Mouse (Mus musculus) limb, embryonic 12.5 days (tissue): ENCODE measurements around the gene Chml. TPM values are rescaled to one million over a fixed set of nuclear protein-coding genes. Genes with fewer than 3 reads are reported as not detected.

Experiments
- ATAC-seq: fragments of 200-750 bp; cut with Nextera tagmentation; 2 replicates; pipeline ENCODE4 v1.8.0; 2017; ENCODE audit warnings: low read depth, moderate TSS enrichment; ENCODE audit not compliant: insufficient number of reproducible peaks, insufficient read depth, low FRiP score, low TSS enrichment
- H3K27ac ChIP-seq: fragments of 300-500 bp; sonication (generic); 2 replicates; pipeline ENCODE4 v1.5.1; 2016; ENCODE audit warnings: mild to moderate bottlenecking, moderate library complexity
- H3K27me3 ChIP-seq: fragments of 300-500 bp; sonication (generic); 2 replicates; pipeline ENCODE4 v1.6.1; 2016; ENCODE audit warnings: mild to moderate bottlenecking, moderate library complexity
- H3K36me3 ChIP-seq: fragments of 300-500 bp; sonication (generic); 2 replicates; pipeline ENCODE4 v1.6.1; 2016; ENCODE audit warnings: mild to moderate bottlenecking, moderate library complexity
- H3K4me1 ChIP-seq: fragments of 300-500 bp; sonication (generic); replicated peaks from 2 replicates; pipeline ENCODE4 v1.6.1; 2016
- H3K4me2 ChIP-seq: fragments of 300-500 bp; sonication (generic); 2 replicates; pipeline ENCODE4 v1.6.1; 2016; ENCODE audit warnings: mild to moderate bottlenecking, moderate library complexity
- H3K4me3 ChIP-seq: fragments of 300-500 bp; sonication (generic); replicated peaks from 2 replicates; pipeline ENCODE4 v1.5.1; 2016; ENCODE audit warnings: mild to moderate bottlenecking
- H3K9ac ChIP-seq: fragments of 300-500 bp; sonication (generic); replicated peaks from 2 replicates; pipeline ENCODE4 v1.6.1; 2016; ENCODE audit warnings: mild to moderate bottlenecking, moderate library complexity
- H3K9me3 ChIP-seq: fragments of 300-500 bp; sonication (generic); 2 replicates; pipeline ENCODE4 v1.6.1; 2016; ENCODE audit warnings: mild to moderate bottlenecking, moderate library complexity
- WGBS: fragments of 180-500 bp; shearing (Covaris S2); methylation state at CpG from one replicate; pipeline ENCODE4 v1.1.7; 2016; 5-methylcytosine and 5-hydroxymethylcytosine counted together
- polyA plus RNA-seq: library from polyadenylated mRNA; unstranded; fragments of >200 nt; fragmentation: Nextera tagmentation; extraction: Ambion mirVana; gene quantifications from 2 replicates; pipeline ENCODE4 v1.2.1, GENCODE M21; 2016

Chml gene
- 3.4 and 3.9 TPM in 2 replicates for polyA plus RNA-seq

- H3K27ac ChIP-seq, result peak within 1 kb of the TSS; percentile 89
- peak; percentile 98 for ATAC-seq
- H3K4me2 ChIP-seq, result peak within 1 kb of the TSS; percentile 65
- peak within 1 kb of the TSS; percentile 80 for H3K9ac ChIP-seq
- no peaks in the 10 kb centered on the region for H3K27me3 ChIP-seq
- H3K36me3 ChIP-seq, result peaks cover 9% of the 10 kb centered on the region
- WGBS, result under 1% methylated on average over 70 of the region's 73 CpGs
- H3K4me3 ChIP-seq, result peak within 1 kb of the TSS; percentile 72
- peaks cover 11% of the 10 kb centered on the region; the same call in 1 of the 2 replicates for H3K4me1 ChIP-seq
- H3K9me3 ChIP-seq, result no peaks in the 10 kb centered on the region
Observed at GRCm38 (mm10) chr1:175692246-175692996, at the start of gene Chml, which contains the start of gene Opn3. Gene Chml (minus strand): TSS chr1:175692901. Gene Opn3 (minus strand): TSS chr1:175692776.

GRCm38 (mm10) chr1:175725771-175726170, 33.1 kb upstream of the Chml start:
- H3K9ac ChIP-seq, result no peak overlapping the region
- no peak for ATAC-seq
- no peak overlapping the region for H3K4me3 ChIP-seq
- H3K4me2 ChIP-seq, result no peak overlapping the region
- H3K36me3 ChIP-seq, result no peaks in the 10 kb centered on the region
- no peaks in the 10 kb centered on the region for H3K27me3 ChIP-seq
- H3K9me3 ChIP-seq, result no peaks in the 10 kb centered on the region
- H3K27ac ChIP-seq, result no peak overlapping the region
- 41% methylated on average over 7 of the region's 7 CpGs for WGBS
- H3K4me1 ChIP-seq, result no peaks in the 10 kb centered on the region

GRCm38 (mm10) chr1:175716832-175717231, 24.1 kb upstream of the Chml start:
- 89% methylated on average over 9 of the region's 9 CpGs for WGBS
- H3K27me3 ChIP-seq, result no peaks in the 10 kb centered on the region
- ATAC-seq, result no peak
- H3K9ac ChIP-seq, result no peak overlapping the region
- H3K4me2 ChIP-seq, result no peak overlapping the region
- no peaks in the 10 kb centered on the region for H3K9me3 ChIP-seq
- no peak overlapping the region for H3K4me3 ChIP-seq
- H3K36me3 ChIP-seq, result no peaks in the 10 kb centered on the region
- no peak overlapping the region for H3K27ac ChIP-seq
- no peaks in the 10 kb centered on the region for H3K4me1 ChIP-seq

GRCm38 (mm10) chr1:175712338-175712909, 19.7 kb upstream of the Chml start:
- no peaks in the 10 kb centered on the region for H3K4me1 ChIP-seq
- no peaks in the 10 kb centered on the region for H3K27me3 ChIP-seq
- no peak overlapping the region for H3K4me2 ChIP-seq
- H3K9ac ChIP-seq, result no peak overlapping the region
- H3K36me3 ChIP-seq, result no peaks in the 10 kb centered on the region
- no peak overlapping the region for H3K27ac ChIP-seq
- no peak overlapping the region for H3K4me3 ChIP-seq
- no peak for ATAC-seq
- H3K9me3 ChIP-seq, result no peaks in the 10 kb centered on the region
- 80% methylated on average over 11 of the region's 11 CpGs for WGBS

- Histone ChIP-seq H3K4me2 (no peak overlapping the region), H3K27ac (no peak overlapping the region), H3K9me3 (no peaks in the 10 kb centered on the region), H3K4me3 (no peak overlapping the region), H3K4me1 (no peaks in the 10 kb centered on the region), H3K9ac (no peak overlapping the region), H3K27me3 (no peaks in the 10 kb centered on the region), H3K36me3 (no peaks in the 10 kb centered on the region)
- no peak for ATAC-seq
Observed at GRCm38 (mm10) chr1:175708013-175708412, 15.3 kb upstream of the Chml start.

GRCm38 (mm10) chr1:175707599-175707998, 14.9 kb upstream of the Chml start:
- no peaks in the 10 kb centered on the region for H3K36me3 ChIP-seq
- WGBS, result 64% methylated on average over 5 of the region's 5 CpGs
- H3K9ac ChIP-seq, result no peak overlapping the region
- no peak overlapping the region for H3K4me3 ChIP-seq
- no peaks in the 10 kb centered on the region for H3K9me3 ChIP-seq
- H3K4me2 ChIP-seq, result no peak overlapping the region
- H3K4me1 ChIP-seq, result no peaks in the 10 kb centered on the region
- ATAC-seq, result no peak
- no peak overlapping the region for H3K27ac ChIP-seq
- no peaks in the 10 kb centered on the region for H3K27me3 ChIP-seq

- Histone ChIP-seq H3K9ac (no peak overlapping the region), H3K4me1 (no peaks in the 10 kb centered on the region), H3K27me3 (no peaks in the 10 kb centered on the region), H3K4me2 (no peak overlapping the region), H3K4me3 (no peak overlapping the region), H3K9me3 (no peaks in the 10 kb centered on the region), H3K27ac (no peak overlapping the region), H3K36me3 (no peaks in the 10 kb centered on the region)
- 70% methylated on average over 4 of the region's 4 CpGs for WGBS
- ATAC-seq, result no peak
Observed at GRCm38 (mm10) chr1:175701145-175701544, 8.4 kb upstream of the Chml start.

- H3K9ac ChIP-seq, result no peak overlapping the region
- H3K4me1 ChIP-seq, result no peaks in the 10 kb centered on the region
- WGBS, result 30% methylated on average over 4 of the region's 4 CpGs
- no peak overlapping the region for H3K4me3 ChIP-seq
- no peak overlapping the region for H3K4me2 ChIP-seq
- H3K27me3 ChIP-seq, result no peaks in the 10 kb centered on the region
- H3K9me3 ChIP-seq, result no peaks in the 10 kb centered on the region
- H3K27ac ChIP-seq, result no peak overlapping the region
- no peak for ATAC-seq
- no peaks in the 10 kb centered on the region for H3K36me3 ChIP-seq
Observed at GRCm38 (mm10) chr1:175699796-175700195, 7.1 kb upstream of the Chml start.

GRCm38 (mm10) chr1:175699375-175699774, 6.7 kb upstream of the Chml start:
- no peaks in the 10 kb centered on the region for H3K4me1 ChIP-seq
- H3K4me3 ChIP-seq, result no peak overlapping the region
- 68% methylated on average over 3 of the region's 3 CpGs for WGBS
- ATAC-seq, result no peak
- no peak overlapping the region for H3K27ac ChIP-seq
- no peaks in the 10 kb centered on the region for H3K9me3 ChIP-seq
- H3K9ac ChIP-seq, result no peak overlapping the region
- no peaks in the 10 kb centered on the region for H3K36me3 ChIP-seq
- H3K27me3 ChIP-seq, result no peaks in the 10 kb centered on the region
- no peak overlapping the region for H3K4me2 ChIP-seq

GRCm38 (mm10) chr1:175698293-175698692, 5.6 kb upstream of the Chml start, which contains the start of gene Wdr64:
Gene Wdr64 (plus strand): TSS chr1:175698593.
- Histone ChIP-seq H3K27ac (no peak within 1 kb of the TSS), H3K9me3 (no peaks in the 10 kb centered on the region), H3K36me3 (no peaks in the 10 kb centered on the region), H3K27me3 (no peaks in the 10 kb centered on the region), H3K9ac (no peak within 1 kb of the TSS), H3K4me1 (no peaks in the 10 kb centered on the region), H3K4me3 (no peak within 1 kb of the TSS), H3K4me2 (no peak within 1 kb of the TSS)
- ATAC-seq, result no peak
- WGBS, result 89% methylated on average over 1 of the region's 1 CpGs

GRCm38 (mm10) chr1:175693429-175693960, 794 bp upstream of the Chml start:
- no peaks in the 10 kb centered on the region for H3K27me3 ChIP-seq
- WGBS, result 47% methylated on average over 12 of the region's 12 CpGs
- peak overlapping the region; percentile 72 for H3K4me3 ChIP-seq
- ATAC-seq, result no peak; the same call in 1 of the 2 replicates
- no peaks in the 10 kb centered on the region; the same call in 1 of the 2 replicates for H3K36me3 ChIP-seq
- peak overlapping the region; percentile 58 for H3K4me2 ChIP-seq
- H3K9ac ChIP-seq, result no peak overlapping the region
- no peak overlapping the region for H3K27ac ChIP-seq
- no peaks in the 10 kb centered on the region for H3K9me3 ChIP-seq
- peaks cover 11% of the 10 kb centered on the region; the same call in 1 of the 2 replicates for H3K4me1 ChIP-seq
